In the genomic region with DNA sequence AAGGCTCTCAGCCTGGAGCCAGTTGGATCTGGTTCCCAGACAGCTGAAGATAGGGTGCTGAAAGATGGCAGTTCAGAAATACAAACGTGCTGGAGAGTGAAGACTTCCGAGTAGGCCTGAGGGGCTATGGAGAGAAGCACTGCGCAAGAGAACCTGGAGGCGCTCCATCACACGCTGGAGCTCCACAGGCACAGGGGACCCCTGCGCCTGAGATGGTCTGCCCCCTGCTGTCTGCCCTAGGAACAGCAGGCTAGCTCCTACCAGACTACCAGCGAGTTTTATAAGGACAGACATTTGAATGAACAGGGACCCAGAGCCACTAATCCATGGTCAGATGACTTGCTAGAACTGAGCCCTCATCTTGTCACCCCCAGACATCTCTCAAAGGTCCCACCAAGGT, we compare ENCODE assay signal across 7 mouse cellular contexts. TPM values are rescaled to one million over a fixed set of nuclear protein-coding genes. Genes with fewer than 3 reads are reported as not detected.
DNase-seq lines count a peak whose midpoint lies in the region; ATAC-seq and TF ChIP-seq lines count a peak whose summit lies in the region.

No protein-coding gene starts in this region.

- 6% methylated on average over 7 of the region's 7 CpGs for WGBS in midbrain, embryonic 13.5 days
- 5% methylated on average over 7 of the region's 7 CpGs for WGBS in small intestine, adult 2 months

- H3K36me3 ChIP-seq in midbrain, embryonic 13.5 days, result peaks cover 21% of the 10 kb centered on the region
- H3K36me3 ChIP-seq in small intestine, adult 2 months (ENCODE audit: control insufficient read depth, insufficient read depth, low read length), result peaks cover 13% of the 10 kb centered on the region

- H3K4me3 ChIP-seq in midbrain, embryonic 13.5 days (replicated peaks), result no peak overlapping the region
- no peak overlapping the region for H3K4me3 ChIP-seq in small intestine, adult 2 months (ENCODE audit: low read depth, low read length)

- TF ChIP-seq CTCF in small intestine, adult 2 months (IDR thresholded peaks at IDR 0.05; ENCODE audit: extremely low read depth, insufficient read length, insufficient replicate concordance, low read depth, low read length), result peak; percentile 90

- no peak for TF ChIP-seq POLR2A in small intestine, adult 2 months (IDR thresholded peaks at IDR 0.05; ENCODE audit: low read depth, low read length)

- intact Hi-C loops in left cerebral cortex, postnatal 36 days (cut with DNase I), result loop anchor here (1.0 to 10.0 kb wide), 3 partner anchors 89 to 643 kb away; partner anchors contain the start of gene Washc4

- 0 out of 2 replicates have a peak overlapping the region, but pooled peaks have one; percentile 62 for H3K27ac ChIP-seq in midbrain, embryonic 13.5 days
- no peak overlapping the region for H3K27ac ChIP-seq in small intestine, adult 2 months (ENCODE audit: insufficient read depth, low read depth, low read length)

- peak; percentile 74 for DNase-seq in adrenal gland, adult 8-10 months
- DNase-seq in embryo, embryonic 11.5 days (ENCODE audit: low read depth, low spot score), result peak; percentile 54
- peak; percentile 75 for DNase-seq in kidney, adult 11 months
- DNase-seq in left cerebral cortex, postnatal 36 days (ENCODE audit: low spot score in 2 of 2), result peak; percentile 76

- peaks cover 20% of the 10 kb centered on the region for H3K4me1 ChIP-seq in midbrain, embryonic 13.5 days (replicated peaks)
- peaks cover 7% of the 10 kb centered on the region; the same call in 1 of the 2 replicates for H3K4me1 ChIP-seq in small intestine, adult 2 months (ENCODE audit: control insufficient read depth, insufficient read depth, insufficient read length, low read length)

- H3K4me2 ChIP-seq in midbrain, embryonic 13.5 days (replicated peaks), result no peak overlapping the region

- no peaks in the 10 kb centered on the region for H3K9me3 ChIP-seq in midbrain, embryonic 13.5 days

- H3K27me3 ChIP-seq in midbrain, embryonic 13.5 days, result no peaks in the 10 kb centered on the region
- no peaks in the 10 kb centered on the region for H3K27me3 ChIP-seq in small intestine, adult 2 months (ENCODE audit: control insufficient read depth, insufficient read depth, low read length)

- H3K9ac ChIP-seq in midbrain, embryonic 13.5 days (replicated peaks), result no peak overlapping the region

- ATAC-seq in granulocyte monocyte progenitor cell, adult 5-6 weeks (replicated peaks; ENCODE audit: poor library complexity, severe bottlenecking), result peak; percentile 65
- peak; percentile 69 for ATAC-seq in midbrain, embryonic 13.5 days

RNA-seq across cellular contexts. Expression of gene Eid3, which starts 35.0 kb away (rescaled TPM):
- 1 to 10 TPM; 1.5 to 3.5 (median 3.0) TPM for total RNA-seq in adrenal gland, adult 8-10 months (2022)
- 2.5 and 3.7 TPM in 2 replicates for total RNA-seq in granulocyte monocyte progenitor cell, adult 5-6 weeks (2014; fragmentation: Nextera tagmentation)
- total RNA-seq in granulocyte monocyte progenitor cell, adult 5-6 weeks (2017), result 2.2 and 2.6 TPM in 2 replicates
- total RNA-seq in left cerebral cortex, postnatal 36 days (2021), result 1 to 10 TPM; 1.5 to 3.0 TPM
- polyA plus RNA-seq in midbrain, embryonic 13.5 days (2015; fragmentation: Nextera tagmentation; extraction: Ambion mirVana), result 0.47 and 0.55 TPM in 2 replicates
- 0.43 and 0.48 TPM in 2 replicates for polyA plus RNA-seq in small intestine, adult 2 months (2012; rRNA removed)
